Mouse (Mus musculus) mouse embryonic stem cell (cell line): ENCODE measurements around the gene Tspan18.

ENCODE experiments used
- in situ Hi-C, 2 experiments: fragments of 300-500 bp; cut with MboI; formaldehyde crosslinking; loops; 1 replicate in 1 of 2; 3 replicates in 1 of 2; pipeline ENCODE4 v1.14.3; 2019 to 2020; ENCODE audit warnings: low sequenced_read_pairs in 2 of 2, low pct_unique_long_range_greater_than_20kb in 1 of 2, mixed read lengths in 1 of 2; ENCODE audit not compliant: unreplicated experiment in 1 of 2

The Tspan18 gene

GRCm38 (mm10) chr2:93309724-93310413, 24.4 kb downstream of the Tspan18 start:
- in situ Hi-C loops = no loop called here

DNA sequence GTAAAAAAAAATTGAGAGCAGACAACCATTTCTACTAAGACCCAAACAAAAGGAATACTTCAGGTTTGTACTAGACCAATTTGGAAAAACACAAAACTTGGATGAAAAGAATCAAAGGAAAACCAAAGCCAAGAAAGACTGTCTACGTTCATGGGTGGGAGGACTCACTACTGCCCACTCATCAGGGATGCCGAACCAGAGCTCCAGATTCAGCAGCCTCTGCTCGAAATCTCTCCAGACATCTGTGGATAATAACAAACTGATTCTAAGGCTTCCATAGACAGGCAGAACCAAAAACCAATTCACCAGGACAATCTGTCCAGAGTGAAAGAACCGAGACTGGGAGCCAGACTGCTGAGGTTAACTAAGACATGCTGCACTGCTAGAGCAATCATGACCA, 27.4 kb downstream of the Tspan18 start:
- in situ Hi-C loops = no loop called here

- in situ Hi-C loops = no loop called here
Observed at GRCm38 (mm10) chr2:93304273-93304634, 30.1 kb downstream of the Tspan18 start.

DNA sequence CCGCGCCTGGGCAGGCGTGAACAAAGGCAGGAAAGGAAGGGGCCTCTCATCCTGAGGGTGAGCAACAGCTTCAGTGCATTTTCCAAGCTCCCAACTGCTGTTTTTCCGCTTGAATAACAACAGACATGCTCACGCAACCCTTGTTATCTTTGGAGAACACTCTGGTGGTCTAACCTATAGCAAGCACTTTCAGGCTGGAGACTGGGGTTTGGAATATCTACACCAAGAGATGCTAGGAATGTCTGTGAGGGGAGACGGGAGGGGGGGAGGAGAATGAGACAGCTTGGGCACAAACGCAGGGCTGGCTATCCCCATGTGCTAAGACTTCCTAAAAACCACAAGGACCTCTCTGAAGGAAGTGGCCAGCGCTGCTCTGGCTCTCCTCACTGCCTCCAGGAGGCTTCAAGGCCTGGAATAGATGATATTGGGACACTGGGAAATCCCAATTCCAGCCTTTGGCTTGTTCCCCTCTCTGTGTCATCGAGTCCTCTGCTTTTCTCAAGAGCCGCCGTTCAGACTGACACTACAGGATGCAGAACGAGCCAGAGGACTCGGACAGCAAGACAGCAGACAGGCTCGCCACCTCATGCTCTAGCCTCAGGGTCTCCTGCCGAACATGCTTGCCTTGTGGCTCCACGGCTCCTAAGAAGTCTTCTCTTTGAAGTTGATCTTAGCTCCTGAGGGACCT, 30.6 kb downstream of the Tspan18 start:
- in situ Hi-C loops = no loop called here

GRCm38 (mm10) chr2:93303260-93303584, 31.1 kb downstream of the Tspan18 start:
- in situ Hi-C loops = no loop called here

DNA sequence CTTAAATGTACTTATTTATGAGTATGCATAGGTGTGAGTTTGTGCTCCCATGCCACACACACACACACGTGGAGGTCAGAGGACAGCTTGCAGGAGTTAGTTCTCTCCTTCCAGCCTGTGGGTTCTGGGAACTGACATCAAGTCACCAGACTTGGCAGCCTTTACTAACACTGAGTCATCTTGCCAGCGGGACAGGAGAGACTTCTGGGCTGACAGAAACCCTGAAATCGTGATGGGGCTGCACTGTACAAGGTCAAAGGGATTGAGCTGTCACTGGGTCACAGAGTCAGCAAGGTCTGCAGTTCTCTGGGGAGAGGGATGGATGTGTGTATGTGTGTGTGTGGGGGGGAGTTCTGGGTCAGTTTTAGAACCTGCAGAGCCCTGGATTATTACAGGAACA, 36.6 kb downstream of the Tspan18 start:
- in situ Hi-C loops = no loop called here

DNA sequence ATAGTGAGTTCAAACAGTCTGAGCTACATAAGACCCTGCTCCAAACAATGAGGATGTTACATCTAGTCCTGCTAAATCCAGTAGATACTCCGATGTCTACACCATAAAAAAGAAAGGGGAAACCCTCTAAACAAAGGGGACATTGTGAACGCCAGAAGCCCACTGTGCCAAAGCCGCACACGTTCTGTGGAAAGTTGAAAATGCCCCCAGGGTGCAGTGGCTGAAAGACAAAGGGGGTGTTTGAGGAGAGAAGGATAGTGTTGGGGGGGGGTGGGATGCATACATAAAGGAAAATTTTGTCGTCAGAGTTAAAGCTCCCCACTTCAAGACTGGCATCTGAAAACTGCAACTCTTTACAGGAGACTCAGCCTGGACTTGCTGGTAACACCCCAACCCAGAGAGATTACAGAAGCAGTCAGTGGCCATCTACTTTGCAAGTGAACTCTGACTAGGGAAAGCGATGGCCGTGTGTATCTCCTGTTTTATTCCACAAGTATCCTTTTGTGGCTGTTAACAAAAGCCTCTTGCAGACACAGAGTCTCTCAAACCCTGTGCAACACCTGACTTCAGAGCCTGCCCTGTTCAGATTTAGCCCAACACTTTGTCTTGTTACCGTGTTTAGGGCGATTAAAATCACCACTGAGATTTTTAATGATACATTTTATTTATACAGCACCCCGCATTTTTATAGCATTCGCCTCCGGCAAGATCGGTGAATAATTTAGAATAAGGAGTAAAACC, 42.9 kb downstream of the Tspan18 start:
- in situ Hi-C loops = no loop called here

DNA sequence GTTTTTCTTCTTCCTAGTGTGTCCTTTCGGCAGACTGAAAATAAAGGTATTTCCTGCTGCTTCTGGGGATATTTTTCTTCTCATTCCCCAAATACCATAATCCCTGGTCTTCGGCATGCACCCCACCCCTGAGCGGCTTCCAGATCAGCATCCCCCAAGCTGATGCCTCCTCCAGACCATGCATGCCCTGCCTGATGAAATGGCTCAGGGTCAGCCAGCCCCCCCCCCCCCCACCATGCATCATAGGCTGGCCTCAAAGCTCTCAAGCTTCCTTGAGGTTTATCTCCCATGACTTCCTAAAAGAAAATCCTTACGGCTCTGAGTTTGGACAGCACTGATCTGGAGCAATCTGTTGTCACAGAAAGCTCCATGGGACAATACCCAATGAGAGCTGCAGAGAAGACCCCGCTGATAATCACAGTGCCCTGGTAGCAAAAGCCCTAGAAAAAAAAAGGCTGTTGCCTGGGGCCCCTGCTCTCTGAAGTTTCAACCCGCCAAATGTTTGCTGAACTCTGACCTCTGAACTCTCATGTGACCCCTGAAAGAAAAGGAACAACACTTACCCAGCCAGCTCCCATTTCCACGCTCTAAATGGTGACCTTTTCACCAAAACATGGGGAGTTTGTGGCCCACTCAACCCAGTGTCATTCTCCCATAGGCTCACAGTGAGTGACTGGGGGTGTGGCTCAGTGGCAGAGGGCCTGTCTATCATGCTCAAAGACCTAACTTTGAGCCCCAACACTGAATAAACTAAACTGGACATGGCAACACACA, 43.8 kb downstream of the Tspan18 start:
- in situ Hi-C loops = no loop called here

DNA sequence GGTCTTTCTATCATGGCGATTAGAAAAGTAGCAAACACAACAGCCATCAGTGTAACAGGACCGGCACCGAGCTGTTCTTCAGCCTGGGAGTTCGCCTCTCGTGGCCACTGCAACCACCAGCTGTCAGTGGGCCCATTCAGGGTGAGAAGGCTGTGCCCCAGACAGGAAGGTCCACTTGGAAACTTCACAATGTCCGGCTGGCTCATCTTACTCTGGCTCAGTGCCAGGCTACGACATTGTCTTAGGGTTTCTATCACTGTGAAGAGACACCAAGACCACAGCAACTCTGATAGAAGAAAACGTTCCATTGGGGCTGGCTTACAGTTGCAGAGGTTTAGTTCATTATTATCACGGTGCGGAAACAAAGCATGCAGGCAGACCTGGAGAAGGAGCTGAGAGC, 45.1 kb downstream of the Tspan18 start:
- in situ Hi-C loops = no loop called here

GRCm38 (mm10) chr2:93287348-93287747, 47.0 kb downstream of the Tspan18 start:
- in situ Hi-C loops = no loop called here

DNA sequence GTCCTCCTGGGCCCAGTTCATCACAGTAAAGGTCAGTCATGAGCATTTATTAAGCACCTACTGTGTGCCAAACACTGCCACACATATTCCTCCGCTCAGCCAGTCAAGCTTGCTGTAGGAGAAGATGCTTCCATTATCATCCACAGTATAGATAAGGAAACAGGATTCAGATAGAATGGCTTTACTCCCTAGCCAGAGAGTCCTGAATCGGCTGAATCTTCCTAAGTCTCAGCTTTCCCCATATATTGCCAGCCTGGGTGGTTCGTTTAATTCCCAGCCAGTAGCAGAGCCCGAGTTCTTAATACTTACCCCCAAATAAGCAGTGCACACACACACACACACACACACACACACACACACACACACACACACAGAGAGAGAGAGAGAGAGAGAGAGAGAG, 47.6 kb downstream of the Tspan18 start:
- in situ Hi-C loops = no loop called here

- in situ Hi-C loops = no loop called here
Observed at GRCm38 (mm10) chr2:93286321-93286720, 48.0 kb downstream of the Tspan18 start.

DNA sequence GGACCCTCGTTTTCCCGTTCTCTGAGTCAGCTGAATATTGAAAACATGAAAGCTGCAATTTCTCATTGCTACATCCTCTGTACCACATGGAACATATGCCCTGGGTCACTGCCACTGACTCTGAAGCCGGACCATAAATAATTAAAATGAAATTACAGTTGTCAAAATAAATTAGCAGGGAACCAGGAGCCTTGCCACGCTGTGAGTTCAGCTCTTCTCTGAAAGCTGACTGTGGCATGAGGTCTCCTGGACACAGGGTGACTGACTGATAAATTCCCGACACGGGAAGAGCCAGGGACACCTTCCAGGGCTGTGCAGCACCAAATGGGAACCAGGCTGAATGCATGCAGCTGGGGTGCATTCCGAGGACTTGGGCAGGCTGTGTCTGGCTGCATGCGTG, 48.5 kb downstream of the Tspan18 start:
- in situ Hi-C loops = no loop called here

DNA sequence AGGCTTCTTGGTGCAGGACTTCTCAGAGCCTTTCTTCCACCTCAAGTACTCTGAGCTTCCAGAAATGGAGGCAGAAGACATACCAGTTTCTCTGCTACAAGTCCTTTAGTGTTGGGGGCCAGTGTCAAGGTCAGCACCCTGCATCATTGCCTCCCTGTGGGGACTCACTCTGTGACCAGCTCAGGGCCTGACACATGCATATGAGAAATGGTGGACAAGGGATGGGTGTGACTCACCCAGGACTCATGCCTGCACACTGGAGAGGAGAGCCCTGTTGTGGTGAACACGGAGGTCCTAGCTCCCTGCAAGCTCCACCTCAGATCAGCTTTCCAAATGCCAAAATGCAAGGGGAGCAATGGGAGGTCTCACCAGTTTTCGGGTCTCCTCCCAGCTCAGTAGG, 49.7 kb downstream of the Tspan18 start:
- in situ Hi-C loops = no loop called here

DNA sequence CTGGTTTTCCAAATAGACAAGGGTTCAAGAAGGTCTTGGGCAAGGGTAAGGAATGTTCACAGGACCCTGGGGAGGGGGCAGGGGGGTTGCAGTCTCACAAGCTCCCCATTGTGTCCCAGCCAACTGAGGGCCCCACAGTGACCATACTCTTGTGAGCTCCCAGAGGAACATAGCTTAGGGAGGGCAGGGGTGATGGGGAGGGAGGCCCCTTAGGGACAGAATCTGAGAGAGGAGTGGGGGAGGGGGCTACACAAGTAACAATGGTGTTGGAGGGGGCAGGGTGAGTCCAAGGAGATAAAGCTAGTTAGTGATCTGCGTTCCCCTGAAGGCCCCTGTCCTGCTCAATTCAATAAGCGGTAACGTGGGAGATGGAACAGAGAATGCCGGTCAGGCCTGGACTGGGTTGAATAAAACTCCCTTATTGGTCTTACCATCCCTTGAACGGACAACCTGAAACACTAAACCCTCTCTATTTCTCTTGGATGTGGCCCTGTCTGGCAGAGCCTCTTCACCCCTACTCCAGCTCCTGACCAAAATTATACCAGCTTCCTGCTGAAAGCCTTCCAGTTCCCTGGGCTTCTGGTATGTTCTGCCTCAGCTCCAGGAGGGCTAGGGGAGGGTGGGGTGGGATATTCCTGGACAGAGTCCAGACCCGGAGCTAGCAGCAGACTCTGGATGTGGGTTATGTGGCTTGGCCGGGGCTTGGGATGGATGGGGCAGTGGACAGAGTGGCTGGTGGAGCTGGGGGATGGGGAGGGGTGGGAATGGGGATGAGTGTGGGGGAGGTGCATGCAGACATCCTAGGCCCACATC, 50.6 kb downstream of the Tspan18 start:
- in situ Hi-C loops = no loop called here

GRCm38 (mm10) chr2:93282636-93283035, 51.7 kb downstream of the Tspan18 start:
- in situ Hi-C loops = no loop called here

DNA sequence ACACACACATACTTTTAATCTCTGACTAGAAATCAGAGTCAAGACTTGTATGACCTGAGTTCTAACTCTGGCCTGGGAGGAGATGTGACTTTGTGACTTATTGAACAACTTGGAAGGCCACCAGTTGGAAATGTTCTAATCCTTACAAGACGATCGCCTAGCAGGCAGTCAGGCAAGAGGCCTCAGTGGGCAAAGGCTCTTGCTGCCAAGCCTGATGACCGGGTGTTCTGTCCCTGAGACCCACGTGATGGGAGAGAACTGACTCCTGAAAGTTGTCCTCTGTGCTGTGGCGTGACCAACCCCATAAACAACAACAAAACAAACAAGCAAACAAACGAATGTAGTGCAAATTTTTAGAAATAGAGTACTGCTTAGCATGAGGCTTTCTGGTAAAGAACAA, 52.8 kb downstream of the Tspan18 start:
- in situ Hi-C loops = no loop called here

GRCm38 (mm10) chr2:93280117-93280620, 54.1 kb downstream of the Tspan18 start:
- in situ Hi-C loops = no loop called here
